Mouse (Mus musculus): ENCODE measurements around the gene Cmss1. TPM values are rescaled to one million over a fixed set of nuclear protein-coding genes. Genes with fewer than 3 reads are reported as not detected.

The Cmss1 gene
- polyA plus RNA-seq, 1 experiment from 2014 or later: 27.5 TPM

DNA sequence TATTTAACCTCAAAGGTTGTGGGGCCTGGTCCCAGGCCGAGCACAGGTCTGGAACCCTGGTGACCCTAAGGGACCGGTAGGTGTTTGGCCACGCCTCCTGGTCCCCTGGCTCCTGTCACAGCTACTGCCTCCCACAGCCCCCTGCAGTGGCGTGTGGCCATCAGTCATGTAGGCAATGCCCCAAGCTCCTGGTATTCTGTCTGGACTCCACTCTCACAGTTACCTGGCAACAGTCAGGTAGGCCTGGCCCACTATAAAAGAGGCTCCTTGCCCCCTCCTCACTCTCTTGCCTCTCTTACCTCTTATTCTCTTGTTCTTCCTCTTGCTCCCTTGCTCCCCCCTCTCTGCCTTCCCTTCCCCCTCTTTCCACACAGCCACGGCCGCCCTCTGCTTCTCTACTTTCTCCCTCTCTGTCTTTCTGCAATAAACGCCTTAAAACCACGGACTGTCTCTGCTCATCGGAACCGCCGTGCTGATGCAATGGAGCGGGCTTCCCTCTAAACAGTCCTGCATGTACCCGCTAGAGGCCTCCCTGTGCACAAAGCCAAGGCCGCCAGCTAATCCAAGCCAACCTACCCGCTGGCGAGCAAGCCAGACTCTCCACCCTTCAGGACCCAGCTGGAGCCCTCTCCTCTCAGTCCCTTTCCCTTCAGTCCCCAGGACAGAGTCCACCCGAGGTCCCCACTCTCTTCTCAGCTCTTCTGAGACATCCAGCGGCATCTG, 243.8 kb downstream of the Cmss1 start:
- Histone ChIP-seq H3K36me3 (no peaks in the 10 kb centered on the region), H3K27ac (ENCODE audit: poor library complexity, severe bottlenecking) (peak overlapping the region; percentile 44; the same call in 1 of the 2 replicates), H3K27me3 (replicated peaks) (no peaks in the 10 kb centered on the region), H3K4me2 (peak overlapping the region; percentile 69), H3K4me1 (replicated peaks) (peaks cover 27% of the 10 kb centered on the region), H3K9ac (peak overlapping the region; percentile 67), H3K9me3 (replicated peaks) (no peaks in the 10 kb centered on the region), H3K4me3 (peak overlapping the region; percentile 35)
- ATAC-seq (ENCODE audit: insufficient number of reproducible peaks, low FRiP score): peak; percentile 78
- WGBS: 28% methylated on average over 18 of the region's 18 CpGs

- H3K4me3 ChIP-seq: no peak overlapping the region
- no peaks in the 10 kb centered on the region for H3K36me3 ChIP-seq
- no peak overlapping the region for H3K9ac ChIP-seq
- H3K4me1 ChIP-seq (replicated peaks): peaks cover 22% of the 10 kb centered on the region
- no peak overlapping the region for H3K27ac ChIP-seq (ENCODE audit: poor library complexity, severe bottlenecking)
- 85% methylated on average over 3 of the region's 3 CpGs for WGBS
- H3K27me3 ChIP-seq (replicated peaks): no peaks in the 10 kb centered on the region
- no peak overlapping the region for H3K4me2 ChIP-seq
- ATAC-seq (ENCODE audit: insufficient number of reproducible peaks, low FRiP score): no peak
- no peaks in the 10 kb centered on the region for H3K9me3 ChIP-seq (replicated peaks)
These were observed 245.9 kb downstream of the Cmss1 start for GRCm38 (mm10) chr16:57360785-57361184.

GRCm38 (mm10) chr16:57359251-57359650, 247.4 kb downstream of the Cmss1 start:
- H3K4me3 ChIP-seq: no peak overlapping the region
- ATAC-seq (ENCODE audit: insufficient number of reproducible peaks, low FRiP score): no peak
- 83% methylated on average over 10 of the region's 10 CpGs for WGBS
- H3K9ac ChIP-seq: no peak overlapping the region
- H3K27me3 ChIP-seq (replicated peaks): no peaks in the 10 kb centered on the region
- no peak overlapping the region for H3K4me2 ChIP-seq
- H3K9me3 ChIP-seq (replicated peaks): no peaks in the 10 kb centered on the region
- no peaks in the 10 kb centered on the region for H3K36me3 ChIP-seq
- H3K4me1 ChIP-seq (replicated peaks): peaks cover 29% of the 10 kb centered on the region
- no peak overlapping the region for H3K27ac ChIP-seq (ENCODE audit: poor library complexity, severe bottlenecking)

DNA sequence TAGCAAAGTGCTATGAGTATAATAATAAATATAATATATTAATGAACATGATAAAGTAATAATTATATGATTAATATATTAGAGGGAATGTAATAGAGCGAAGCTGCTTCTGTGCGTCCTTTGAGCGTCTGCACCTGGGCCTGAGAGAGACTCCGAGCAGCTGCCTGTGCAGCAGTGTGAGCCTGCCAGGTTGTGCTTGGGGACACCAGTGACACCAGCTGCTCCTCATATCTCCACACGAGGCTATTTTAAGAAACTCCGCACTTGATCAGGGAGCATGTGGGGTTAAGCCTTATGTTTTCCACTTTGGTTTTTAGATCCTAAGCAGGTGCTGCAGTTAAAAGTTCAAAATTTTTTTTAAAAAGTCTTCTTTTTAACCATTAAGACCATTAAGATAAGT, 249.7 kb downstream of the Cmss1 start:
- Histone ChIP-seq H3K9me3 (replicated peaks) (no peaks in the 10 kb centered on the region), H3K4me1 (replicated peaks) (peaks cover 35% of the 10 kb centered on the region), H3K4me2 (peak overlapping the region; percentile 19; the same call in 1 of the 2 replicates), H3K9ac (no peak overlapping the region), H3K27me3 (replicated peaks) (no peaks in the 10 kb centered on the region), H3K27ac (ENCODE audit: poor library complexity, severe bottlenecking) (peak overlapping the region; percentile 81; the same call in 1 of the 2 replicates), H3K36me3 (no peaks in the 10 kb centered on the region), H3K4me3 (no peak overlapping the region)
- ATAC-seq (ENCODE audit: insufficient number of reproducible peaks, low FRiP score): no peak
- 48% methylated on average over 6 of the region's 6 CpGs for WGBS

GRCm38 (mm10) chr16:57356454-57356853, 250.2 kb downstream of the Cmss1 start:
- Histone ChIP-seq H3K9me3 (replicated peaks) (no peaks in the 10 kb centered on the region), H3K4me3 (no peak overlapping the region), H3K4me1 (replicated peaks) (peaks cover 39% of the 10 kb centered on the region), H3K9ac (peak overlapping the region; percentile 35), H3K27ac (ENCODE audit: poor library complexity, severe bottlenecking) (peak overlapping the region; percentile 81), H3K4me2 (peak overlapping the region; percentile 19; the same call in 1 of the 2 replicates), H3K27me3 (replicated peaks) (no peaks in the 10 kb centered on the region), H3K36me3 (no peaks in the 10 kb centered on the region)
- 41% methylated on average over 6 of the region's 6 CpGs for WGBS
- ATAC-seq (ENCODE audit: insufficient number of reproducible peaks, low FRiP score): no peak

DNA sequence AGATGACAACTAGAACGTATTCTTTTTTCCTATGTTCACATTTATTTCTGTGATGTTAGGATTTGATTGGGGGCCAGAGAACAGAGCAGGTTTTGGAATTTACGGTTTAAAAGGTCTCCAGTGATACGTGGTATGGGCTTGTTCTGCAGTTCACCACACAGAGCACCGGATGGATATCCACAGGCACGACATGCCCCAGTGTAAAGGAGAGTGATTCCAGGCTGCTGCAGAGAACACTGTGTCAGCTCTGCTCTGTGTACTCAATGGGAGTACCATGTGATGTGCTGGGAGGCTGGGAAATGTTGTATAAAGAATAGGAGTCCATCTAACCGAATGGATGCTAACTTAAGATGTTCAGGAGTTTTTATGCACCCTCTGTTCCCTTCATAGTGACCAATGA, 252.7 kb downstream of the Cmss1 start:
- H3K9me3 ChIP-seq (replicated peaks): no peaks in the 10 kb centered on the region
- WGBS: 58% methylated on average over 6 of the region's 6 CpGs
- peak; percentile 70; the same call in 1 of the 2 replicates for ATAC-seq (ENCODE audit: insufficient number of reproducible peaks, low FRiP score)
- H3K4me1 ChIP-seq (replicated peaks): peaks cover 47% of the 10 kb centered on the region
- H3K27me3 ChIP-seq (replicated peaks): no peaks in the 10 kb centered on the region
- H3K9ac ChIP-seq: no peak overlapping the region
- H3K27ac ChIP-seq (ENCODE audit: poor library complexity, severe bottlenecking): peak overlapping the region; percentile 33; the same call in 1 of the 2 replicates
- no peak overlapping the region for H3K4me3 ChIP-seq
- H3K36me3 ChIP-seq: no peaks in the 10 kb centered on the region
- H3K4me2 ChIP-seq: peak overlapping the region; percentile 22; the same call in 1 of the 2 replicates

DNA sequence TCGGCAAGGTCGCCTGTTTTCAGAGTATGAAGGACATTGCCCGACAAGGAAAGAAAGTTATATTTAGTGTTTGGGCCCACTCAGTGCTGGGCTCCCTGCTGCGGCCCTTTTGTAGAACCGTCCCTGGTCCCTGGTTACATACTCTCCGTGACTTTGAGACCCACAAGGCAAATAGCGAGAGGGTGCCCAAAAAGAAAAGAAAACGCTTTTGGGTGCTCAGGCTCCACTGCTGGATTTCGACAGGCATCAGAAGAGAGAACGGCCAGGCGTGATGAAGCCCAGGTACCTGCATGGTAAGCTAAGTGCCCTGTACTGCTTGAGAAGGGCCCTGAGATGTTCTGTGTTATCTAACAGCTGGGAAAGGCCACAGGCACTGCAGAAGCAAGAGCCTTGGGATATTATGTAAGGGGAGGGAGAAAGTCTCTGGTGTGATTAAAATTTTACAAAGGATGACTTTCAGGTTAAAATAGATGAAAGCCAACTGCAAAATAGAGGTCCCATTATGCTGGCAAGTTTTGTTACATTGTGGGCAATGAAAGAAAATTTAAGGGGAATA, 253.4 kb downstream of the Cmss1 start:
- Histone ChIP-seq H3K27me3 (replicated peaks) (no peaks in the 10 kb centered on the region), H3K4me3 (peak overlapping the region; percentile 11), H3K36me3 (no peaks in the 10 kb centered on the region), H3K4me1 (replicated peaks) (peaks cover 48% of the 10 kb centered on the region), H3K4me2 (peak overlapping the region; percentile 47), H3K9ac (peak overlapping the region; percentile 33), H3K9me3 (replicated peaks) (no peaks in the 10 kb centered on the region), H3K27ac (ENCODE audit: poor library complexity, severe bottlenecking) (peak overlapping the region; percentile 74)
- no peak for ATAC-seq (ENCODE audit: insufficient number of reproducible peaks, low FRiP score)
- 47% methylated on average over 11 of the region's 11 CpGs for whole genome bisulfite sequencing

DNA sequence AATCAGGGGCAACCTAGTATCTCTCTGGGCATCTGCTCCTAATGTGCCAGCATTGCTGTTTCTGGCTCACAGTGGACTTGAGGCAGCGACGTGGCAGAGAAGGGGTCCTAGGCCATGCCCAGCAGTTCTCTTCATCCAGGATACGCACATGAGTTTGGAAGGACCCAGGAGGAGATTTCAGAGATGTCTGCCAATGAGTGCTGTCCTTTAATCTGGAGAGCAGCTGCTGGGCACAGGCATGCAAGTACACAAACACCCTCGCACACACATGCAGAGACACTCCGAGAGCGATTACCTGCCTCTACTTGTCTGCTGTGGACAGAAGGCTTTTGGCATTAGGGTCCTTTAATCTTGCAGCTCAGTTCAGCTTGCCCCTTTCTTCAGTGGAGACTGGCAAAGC, 253.9 kb downstream of the Cmss1 start, which contains the start of gene Filip1l:
Filip1l (plus strand) TSS at position 343 of the 400 bp plus-strand sequence.
- Histone ChIP-seq H3K36me3 (no peaks in the 10 kb centered on the region), H3K9ac (peak within 1 kb of the TSS; percentile 33), H3K4me3 (peak within 1 kb of the TSS; percentile 11), H3K27ac (ENCODE audit: poor library complexity, severe bottlenecking) (peak within 1 kb of the TSS; percentile 74), H3K4me1 (replicated peaks) (peaks cover 47% of the 10 kb centered on the region), H3K4me2 (peak within 1 kb of the TSS; percentile 47), H3K27me3 (replicated peaks) (no peaks in the 10 kb centered on the region), H3K9me3 (replicated peaks) (no peaks in the 10 kb centered on the region)
- 61% methylated on average over 6 of the region's 6 CpGs for WGBS
- no peak for ATAC-seq (ENCODE audit: insufficient number of reproducible peaks, low FRiP score)

DNA sequence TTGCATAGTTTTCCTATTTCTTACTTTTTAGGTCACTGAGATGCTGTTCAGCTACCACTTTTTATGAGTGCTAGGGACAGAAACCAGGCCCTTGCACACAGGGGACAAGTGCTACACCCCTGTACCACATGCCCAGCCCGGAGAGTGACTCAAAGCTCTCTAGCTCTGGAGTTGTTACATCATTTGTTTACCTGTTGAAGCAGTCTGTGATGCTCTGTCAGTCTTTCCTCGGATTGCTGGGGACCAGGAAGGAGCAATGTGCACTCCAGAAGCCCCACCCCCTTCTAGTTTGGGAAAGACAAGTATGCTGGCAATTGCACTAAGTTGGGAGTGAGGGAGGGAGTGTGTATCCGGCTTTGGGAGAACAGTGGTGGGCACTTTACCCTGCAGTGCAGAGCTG, 257.0 kb downstream of the Cmss1 start:
- ATAC-seq (ENCODE audit: insufficient number of reproducible peaks, low FRiP score): no peak
- WGBS: 23% methylated on average over 3 of the region's 3 CpGs
- Histone ChIP-seq H3K4me3 (no peak overlapping the region), H3K9ac (no peak overlapping the region), H3K4me2 (no peak overlapping the region), H3K27me3 (replicated peaks) (no peaks in the 10 kb centered on the region), H3K36me3 (no peaks in the 10 kb centered on the region), H3K9me3 (replicated peaks) (no peaks in the 10 kb centered on the region), H3K27ac (ENCODE audit: poor library complexity, severe bottlenecking) (no peak overlapping the region), H3K4me1 (replicated peaks) (peaks cover 34% of the 10 kb centered on the region)

DNA sequence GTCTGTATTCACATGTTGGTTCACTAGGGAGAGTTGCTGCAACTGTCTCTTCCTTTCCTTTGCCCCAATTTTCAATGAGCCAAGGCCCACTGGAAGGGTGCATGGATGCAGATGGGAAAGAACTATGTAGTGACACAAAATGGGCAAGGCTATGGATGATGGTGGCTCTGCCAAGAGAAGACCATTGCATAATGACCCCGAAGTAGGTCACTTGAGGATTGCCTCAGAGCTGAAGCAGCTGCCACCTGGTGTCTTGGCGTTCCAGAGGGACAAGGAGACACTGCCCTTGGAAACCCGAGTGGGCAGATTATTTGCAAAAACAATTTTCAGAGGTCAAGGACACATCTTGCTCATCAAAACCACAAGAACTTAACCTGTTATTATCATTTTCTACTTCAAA, 257.6 kb downstream of the Cmss1 start:
- Histone ChIP-seq H3K27ac (ENCODE audit: poor library complexity, severe bottlenecking) (no peak overlapping the region), H3K27me3 (replicated peaks) (no peaks in the 10 kb centered on the region), H3K4me3 (no peak overlapping the region), H3K9ac (no peak overlapping the region), H3K4me1 (replicated peaks) (peaks cover 30% of the 10 kb centered on the region), H3K36me3 (no peaks in the 10 kb centered on the region), H3K9me3 (replicated peaks) (no peaks in the 10 kb centered on the region), H3K4me2 (no peak overlapping the region)
- ATAC-seq (ENCODE audit: insufficient number of reproducible peaks, low FRiP score): no peak
- WGBS: 71% methylated on average over 3 of the region's 3 CpGs

GRCm38 (mm10) chr16:57346258-57346657, 260.4 kb downstream of the Cmss1 start:
- ATAC-seq (ENCODE audit: insufficient number of reproducible peaks, low FRiP score): no peak

More at GRCm38 (mm10) chr16:57346258-57346657, 260.4 kb downstream of the Cmss1 start:
- H3K4me2 ChIP-seq: no peak overlapping the region
- H3K4me1 ChIP-seq (replicated peaks): peaks cover 10% of the 10 kb centered on the region; the same call in 1 of the 2 replicates
- H3K9ac ChIP-seq: no peak overlapping the region
- WGBS: 83% methylated on average over 3 of the region's 3 CpGs
- H3K36me3 ChIP-seq: no peaks in the 10 kb centered on the region
- no peaks in the 10 kb centered on the region for H3K9me3 ChIP-seq (replicated peaks)
- H3K27me3 ChIP-seq (replicated peaks): no peaks in the 10 kb centered on the region
- H3K27ac ChIP-seq (ENCODE audit: poor library complexity, severe bottlenecking): no peak overlapping the region
- no peak overlapping the region for H3K4me3 ChIP-seq
